Mouse (Mus musculus) c-Kit-negative CD71-positive TER-119-positive erythroid progenitor cells, embryonic 14.5 days (primary cell): Measurements from ENCODE around the gene Cysltr2.

ENCODE experiments used
- DNase-seq: peaks from one replicate; pipeline ENCODE4 v3.0.0-alpha.2; 2013; ENCODE audit warnings: low read depth, low spot score

Gene Cysltr2

DNA sequence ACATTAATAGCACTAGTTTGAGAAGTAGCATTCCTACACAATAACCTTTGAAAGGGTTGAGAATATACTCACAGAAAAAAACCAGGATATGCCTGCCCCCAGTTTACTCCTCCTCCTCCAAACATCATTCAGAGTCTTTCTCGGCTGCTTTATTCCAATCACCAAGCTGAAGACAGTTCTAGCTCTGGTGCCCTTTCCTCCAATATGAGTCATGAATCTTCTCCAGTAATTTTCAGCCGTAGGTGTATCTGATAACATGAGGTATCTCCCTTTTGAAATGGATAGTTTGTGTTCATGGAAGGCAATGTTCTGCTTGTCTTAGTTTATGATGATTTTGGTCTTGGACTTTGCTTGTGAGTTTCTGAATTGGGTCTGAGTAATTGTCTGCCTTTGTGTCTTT, 62.9 kb downstream of the Cysltr2 start:
- no peak for DNase-seq

DNA sequence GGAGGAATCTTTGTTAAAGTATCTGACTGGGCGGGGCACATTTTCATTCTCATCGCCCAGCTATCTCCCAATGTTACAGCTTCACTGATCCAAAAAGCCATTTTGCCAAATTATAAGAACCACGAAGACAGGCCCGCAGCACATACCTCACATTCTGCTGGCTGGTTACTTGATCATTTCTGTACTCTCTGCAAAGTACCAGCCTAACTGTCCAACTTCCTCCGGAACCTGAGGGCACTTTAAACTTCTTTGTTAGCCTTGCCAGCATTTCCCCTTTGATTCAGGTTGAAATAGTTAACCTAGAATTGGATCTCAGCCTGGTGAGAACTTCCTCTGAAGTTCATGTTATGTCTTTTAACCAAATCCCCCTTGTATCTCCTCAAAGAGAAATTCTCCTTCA, 63.8 kb downstream of the Cysltr2 start:
- no peak for DNase-seq

DNA sequence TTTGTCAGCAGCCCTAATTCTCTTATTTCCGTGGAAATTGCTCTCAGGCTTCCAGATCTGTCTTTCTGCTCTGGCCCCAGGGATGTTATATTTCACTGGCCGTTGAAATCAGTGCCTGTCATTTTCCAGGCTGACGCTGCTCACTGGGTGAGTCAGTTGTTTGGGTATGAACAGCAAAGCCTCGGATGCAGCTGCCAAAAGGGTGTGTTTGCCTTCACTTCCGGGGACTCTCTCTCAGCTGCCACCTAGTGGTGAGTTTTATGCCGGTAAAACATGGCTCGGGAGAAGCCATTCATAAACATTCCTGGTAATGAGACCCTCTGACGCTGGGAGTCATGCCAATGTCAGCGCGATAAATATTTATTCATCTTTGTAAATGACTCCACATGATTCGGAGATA, 65.5 kb downstream of the Cysltr2 start:
- DNase-seq, result no peak

DNA sequence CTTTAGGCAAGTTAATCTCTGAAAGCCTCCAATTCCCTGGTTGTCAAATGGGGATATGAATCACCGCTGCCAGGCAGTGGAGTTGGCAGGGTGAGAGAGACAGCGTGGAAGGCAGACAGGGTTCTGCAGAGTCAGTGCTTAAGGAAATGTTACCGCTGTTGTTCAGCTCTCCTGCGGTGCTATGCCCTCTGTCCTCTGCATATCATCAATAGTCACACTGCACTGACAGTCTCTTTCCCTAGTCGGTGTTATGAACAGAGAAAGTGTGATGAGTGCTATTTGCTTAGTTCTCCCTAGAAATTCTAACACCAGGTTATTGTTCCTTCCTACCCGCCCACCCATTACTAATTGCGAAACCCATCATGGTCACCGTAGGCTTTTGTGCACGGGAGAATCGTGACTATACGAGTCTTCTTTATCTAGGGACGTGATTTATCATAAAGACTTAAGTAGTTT, 65.9 kb downstream of the Cysltr2 start:
- no peak for DNase-seq

DNA sequence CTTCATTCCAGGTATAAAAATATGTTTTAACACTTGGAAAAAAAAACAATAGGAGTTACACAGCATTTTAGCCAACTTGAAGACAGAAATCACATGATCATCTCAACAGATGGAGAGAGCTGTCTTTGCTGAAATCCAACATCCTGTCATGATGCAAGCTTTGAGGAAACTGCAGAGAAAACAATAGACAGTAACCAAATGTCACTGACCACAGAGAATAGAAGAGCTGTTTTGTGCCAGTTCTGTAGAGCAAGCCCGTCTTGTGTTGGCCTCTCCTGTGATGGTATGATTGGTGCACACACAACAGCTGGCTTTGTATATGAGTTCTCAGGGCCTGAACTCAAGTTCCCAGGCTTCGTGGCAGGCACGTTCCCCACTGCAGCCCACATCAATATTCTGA, 68.2 kb downstream of the Cysltr2 start:
- DNase-seq, result no peak

DNA sequence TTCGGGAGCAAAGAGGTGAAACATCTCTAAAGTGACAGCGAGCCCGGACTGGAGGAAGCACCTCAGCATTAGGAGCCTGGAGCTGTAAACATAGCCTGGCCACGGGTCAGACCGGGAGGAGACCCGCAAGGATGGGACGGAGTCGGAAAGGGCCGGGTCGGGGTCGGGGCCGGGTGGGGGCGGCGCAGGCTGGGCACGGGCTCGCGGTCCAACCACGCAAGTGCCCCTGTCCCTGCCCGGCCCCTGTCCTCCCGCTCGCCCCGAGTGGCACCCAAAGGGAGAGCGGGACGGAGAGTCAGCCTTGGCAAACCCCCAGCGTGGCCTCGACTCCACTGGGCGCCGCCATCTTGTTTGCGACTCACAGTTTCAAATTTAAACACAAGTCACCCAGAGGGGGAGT, 68.8 kb downstream of the Cysltr2 start:
- DNase-seq, result no peak

DNA sequence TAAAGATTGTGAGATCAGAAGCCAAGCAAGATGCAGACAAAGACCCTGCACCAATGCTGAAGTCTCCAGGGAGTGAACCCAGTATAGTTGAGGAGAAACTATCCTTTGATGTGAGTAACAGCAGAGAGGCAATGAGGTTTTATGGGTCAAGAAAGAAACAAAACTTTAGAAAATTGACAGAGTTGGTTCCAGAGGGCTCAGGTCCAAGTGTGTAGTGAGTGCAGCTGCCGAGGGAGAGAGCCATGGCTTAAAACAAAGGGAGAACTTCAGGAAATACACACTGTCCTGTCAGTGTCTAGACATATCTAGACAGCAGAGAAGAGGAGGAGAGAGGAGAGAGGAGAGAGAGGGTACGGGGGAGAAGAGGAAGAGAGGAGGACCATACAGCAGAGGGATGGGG, 72.8 kb downstream of the Cysltr2 start:
- DNase-seq, result no peak
